Mouse (Mus musculus) urinary bladder, postnatal 25 days (tissue): Measurements from ENCODE around the gene Ephx4.
"Not testable (repeated sequence)": the region's sequence is repeated elsewhere in the genome, so short reads cannot be mapped to it uniquely, and the experiment has no call there.

Source experiments
- DNase-seq: peaks from one replicate; pipeline ENCODE4 v3.0.0; 2022; ENCODE audit warnings: low spot score

The Ephx4 gene

DNA sequence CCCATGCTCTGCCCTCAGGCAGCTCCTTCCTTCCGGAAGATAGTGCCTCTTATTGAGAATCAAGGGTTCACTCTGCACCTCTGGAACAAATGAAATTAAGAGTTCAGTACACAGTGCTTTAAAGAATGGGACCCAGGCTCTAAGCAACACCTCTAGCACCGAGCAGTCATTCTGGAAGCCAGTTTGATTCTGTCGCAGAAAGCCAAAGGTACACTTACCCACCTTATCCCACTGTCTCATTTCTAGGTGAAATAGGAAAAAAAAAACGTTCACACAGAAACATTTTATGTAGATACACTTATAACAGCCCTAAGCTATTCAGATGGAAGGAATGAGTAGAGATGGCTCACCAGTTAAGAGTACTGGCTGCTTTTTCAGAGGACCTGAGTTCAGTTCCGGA is at the start of gene Ephx4:
TSS of gene Ephx4 (plus strand) at position 301 of the 400 bp plus-strand sequence.
- no peak for DNase-seq

DNA sequence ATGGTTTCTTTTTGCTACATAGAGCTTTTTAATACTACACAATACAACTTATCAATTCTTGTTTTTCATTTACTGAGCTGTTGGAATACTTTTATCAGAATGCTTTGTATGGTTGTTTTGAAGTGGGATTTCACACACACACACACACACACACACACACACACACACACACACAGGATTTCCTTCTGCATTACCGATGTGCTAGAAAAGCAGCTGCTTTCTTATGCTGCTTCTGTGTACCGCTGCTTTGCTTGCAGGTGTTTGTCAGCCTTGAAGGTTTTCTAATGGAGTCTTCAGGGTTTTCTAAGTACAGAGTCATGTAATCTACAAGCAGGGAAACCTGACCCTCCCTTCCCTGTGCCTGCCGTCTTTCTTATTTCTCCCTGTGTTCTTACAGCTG is 48.6 kb upstream of the Ephx4 start:
- no peak for DNase-seq

DNA sequence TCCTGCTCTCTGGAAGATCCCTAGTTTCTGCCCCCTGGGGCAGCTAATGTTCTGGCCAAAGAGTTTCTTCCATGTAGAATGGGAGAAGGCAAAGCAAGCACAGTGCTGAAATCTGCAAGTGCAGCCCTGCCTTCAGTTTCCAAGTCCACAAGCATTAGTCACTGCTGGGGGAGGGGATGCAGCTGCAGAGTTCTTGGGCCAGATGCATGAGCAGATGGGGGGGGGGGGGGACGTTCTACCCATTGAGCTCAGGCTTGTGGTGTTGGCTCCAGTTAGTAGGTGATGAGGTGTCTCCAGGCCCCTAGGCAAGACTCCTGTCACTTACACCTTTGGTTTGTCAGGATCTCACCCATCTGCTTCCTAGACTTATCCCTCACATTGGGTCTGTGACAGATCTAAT is 46.7 kb upstream of the Ephx4 start:
- no peak for DNase-seq

DNA sequence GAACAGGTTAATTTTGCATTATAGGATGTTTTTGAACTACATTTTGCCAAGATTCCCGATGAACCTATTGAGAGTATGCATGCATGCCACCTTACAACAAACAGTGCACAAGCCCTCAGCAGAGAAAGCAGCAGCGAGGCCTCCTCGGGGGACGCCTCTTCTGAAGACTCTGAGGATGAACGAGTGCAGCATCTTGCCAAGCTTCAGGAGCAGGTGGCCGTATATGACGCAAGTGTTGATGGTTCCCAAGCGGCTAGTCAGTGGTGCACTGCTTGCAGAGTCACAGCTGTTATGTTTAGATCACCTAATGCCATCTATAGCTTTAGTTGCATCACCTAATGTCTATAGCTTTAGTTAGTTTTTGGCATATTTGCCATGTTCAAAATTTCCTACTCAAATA is 44.8 kb upstream of the Ephx4 start:
- DNase-seq: no peak

DNA sequence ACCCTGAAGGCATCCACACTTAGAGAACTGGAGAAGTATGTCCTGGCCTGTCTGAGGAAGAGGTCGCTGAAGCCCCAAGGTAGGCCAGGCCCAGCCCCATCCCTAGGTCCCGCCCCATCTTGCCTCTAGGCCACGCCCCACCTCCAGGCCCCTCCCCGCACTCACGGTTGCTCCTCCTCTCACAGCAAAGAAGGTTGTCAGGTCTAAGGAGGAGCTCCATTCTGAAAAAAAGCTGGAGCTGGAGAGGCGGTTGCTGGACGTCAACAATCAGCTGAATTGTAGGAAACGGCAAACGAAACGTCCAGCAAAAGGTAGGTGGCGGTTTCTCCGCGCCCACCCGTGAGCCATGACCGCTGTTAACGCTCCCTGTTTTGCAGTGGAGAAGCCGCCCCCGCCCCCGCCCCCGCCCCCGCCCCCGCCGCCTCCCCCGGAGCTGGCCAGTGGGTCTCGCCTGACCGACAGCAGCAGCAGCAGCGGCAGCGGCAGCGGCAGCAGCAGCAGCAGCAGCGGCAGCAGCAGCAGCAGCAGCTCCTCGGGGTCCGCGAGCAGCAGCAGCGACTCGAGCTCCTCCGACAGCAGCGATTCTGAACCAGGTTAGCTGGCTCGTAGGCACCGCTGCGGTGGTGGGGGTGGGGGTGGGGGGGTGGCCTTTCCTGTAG is 43.0 kb upstream of the Ephx4 start:
- DNase-seq: peak; percentile 79

DNA sequence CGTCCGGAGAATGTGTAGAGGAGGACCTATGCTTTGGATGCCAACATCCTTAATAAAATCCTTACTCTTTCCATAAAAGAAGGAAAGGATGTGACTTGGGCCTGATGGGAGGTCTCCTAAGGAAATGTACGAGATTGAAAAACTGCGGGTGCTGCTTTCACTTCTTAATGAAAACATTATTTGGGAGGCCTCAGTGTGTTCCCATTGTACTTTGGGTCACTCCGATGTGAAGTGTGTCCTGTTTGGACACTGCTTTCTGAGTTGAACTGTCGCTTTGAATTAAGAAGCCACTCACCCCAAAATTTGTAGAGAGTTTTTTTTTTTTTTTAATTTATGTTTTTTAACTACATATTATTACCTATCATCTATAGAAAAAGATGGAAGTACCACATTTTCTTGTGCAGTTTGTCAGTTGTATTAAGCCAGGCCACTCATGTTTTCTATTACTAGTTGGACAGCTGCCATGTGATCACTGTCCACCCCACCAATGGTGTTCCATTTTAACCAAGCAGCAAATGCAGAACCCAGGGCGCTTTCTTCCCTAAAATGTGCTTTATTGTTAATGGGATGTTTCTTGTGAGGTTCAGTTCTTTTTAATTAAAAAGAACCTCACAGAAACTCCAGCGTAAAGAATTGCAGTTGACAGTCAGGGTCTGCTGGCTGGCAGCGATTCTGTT is 42.3 kb upstream of the Ephx4 start:
- DNase-seq: no peak

DNA sequence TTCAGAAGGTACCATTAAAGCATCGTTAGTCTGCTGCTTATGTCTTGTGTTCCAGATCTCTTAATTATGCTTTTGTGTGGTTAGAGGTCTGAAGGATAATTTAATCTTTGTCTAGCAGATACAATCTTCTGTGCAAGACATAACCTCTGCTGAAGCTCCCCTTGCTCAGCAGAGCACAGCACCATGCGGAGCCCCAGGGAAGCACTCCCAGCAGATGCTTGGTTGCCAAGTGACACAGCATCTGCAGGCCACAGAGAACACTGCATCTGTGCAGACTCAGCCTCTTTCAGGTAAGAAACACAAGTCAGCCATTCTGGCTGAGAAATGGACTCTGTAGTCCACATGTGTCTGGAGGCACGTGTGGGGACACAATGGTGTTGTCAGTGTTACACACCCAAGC is 32.5 kb upstream of the Ephx4 start:
- no peak for DNase-seq

DNA sequence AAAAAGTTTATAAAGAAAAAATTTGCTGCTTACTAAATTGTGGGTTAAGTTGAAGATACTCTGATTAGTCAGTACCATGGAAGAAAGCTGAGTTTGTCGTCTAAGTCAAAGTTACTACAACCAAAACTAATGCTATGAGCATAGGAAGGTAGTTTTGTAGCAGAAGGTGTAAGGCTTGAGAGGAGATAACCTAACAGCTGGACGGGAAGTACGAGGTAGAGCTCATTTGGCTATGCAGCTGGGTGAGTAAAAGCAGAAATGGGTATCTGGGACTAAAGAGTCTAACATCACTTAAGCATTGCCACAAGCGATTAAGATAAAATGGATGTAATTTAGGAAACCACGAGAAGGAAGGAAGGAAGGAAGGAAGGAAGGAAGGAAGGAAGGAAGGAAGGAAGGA is 31.2 kb upstream of the Ephx4 start:
- DNase-seq: no peak

DNA sequence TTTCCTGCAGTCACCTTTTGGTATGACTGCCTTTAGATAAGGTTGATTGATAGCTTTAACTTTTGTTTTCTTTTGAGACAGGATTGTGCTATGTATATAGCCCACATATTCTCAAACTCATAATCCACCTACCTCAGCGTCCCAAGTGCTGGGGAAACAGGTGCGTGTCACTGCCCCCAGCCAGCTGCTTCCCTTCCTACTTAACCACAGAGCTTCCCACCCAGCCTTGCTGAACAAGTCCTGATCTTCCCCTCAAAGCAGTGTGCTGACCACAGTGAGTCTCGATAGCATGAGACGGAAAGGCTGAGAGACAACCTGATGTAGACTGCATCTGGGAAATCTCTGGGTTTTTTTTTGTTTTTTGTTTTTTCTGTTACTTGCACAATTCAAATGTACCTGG is 29.3 kb upstream of the Ephx4 start:
- DNase-seq: no peak

DNA sequence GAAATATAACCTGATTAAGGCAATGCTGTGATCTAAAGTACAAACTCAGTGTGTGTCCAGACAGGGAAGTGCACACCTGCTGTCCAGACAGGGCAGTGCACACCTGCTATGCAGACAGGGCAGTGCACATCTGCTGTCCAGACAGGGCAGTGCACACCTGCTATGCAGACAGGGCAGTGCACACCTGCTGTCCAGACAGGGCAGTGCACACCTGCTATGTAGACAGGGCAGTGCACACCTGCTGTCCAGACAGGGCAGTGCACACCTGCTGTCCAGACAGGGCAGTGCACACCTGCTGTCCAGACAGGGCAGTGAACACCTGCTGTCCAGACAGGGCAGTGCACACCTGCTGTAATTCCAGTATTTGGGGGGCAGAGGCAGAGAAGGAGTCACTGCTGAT is 16.1 kb upstream of the Ephx4 start:
- DNase-seq: not testable (repeated sequence)

DNA sequence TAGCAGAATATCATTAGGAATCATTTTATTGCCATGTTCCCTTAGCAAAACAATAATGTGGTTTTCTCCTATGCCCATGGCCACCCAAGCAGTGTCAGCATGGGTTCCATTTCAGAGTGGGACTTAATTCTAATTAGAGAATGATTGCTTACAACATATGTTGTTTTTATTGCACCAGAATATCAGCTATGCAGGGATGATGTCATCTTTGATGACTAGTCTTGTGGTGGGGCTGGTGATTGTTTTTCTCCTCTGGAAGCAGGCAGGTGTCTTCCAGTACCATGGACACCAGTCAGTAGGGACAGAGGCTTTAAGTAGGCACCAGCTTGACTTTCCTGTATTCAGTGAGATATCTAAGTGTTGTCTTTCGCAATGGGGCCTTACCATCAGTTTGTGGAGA is 14.7 kb upstream of the Ephx4 start:
- DNase-seq: no peak

DNA sequence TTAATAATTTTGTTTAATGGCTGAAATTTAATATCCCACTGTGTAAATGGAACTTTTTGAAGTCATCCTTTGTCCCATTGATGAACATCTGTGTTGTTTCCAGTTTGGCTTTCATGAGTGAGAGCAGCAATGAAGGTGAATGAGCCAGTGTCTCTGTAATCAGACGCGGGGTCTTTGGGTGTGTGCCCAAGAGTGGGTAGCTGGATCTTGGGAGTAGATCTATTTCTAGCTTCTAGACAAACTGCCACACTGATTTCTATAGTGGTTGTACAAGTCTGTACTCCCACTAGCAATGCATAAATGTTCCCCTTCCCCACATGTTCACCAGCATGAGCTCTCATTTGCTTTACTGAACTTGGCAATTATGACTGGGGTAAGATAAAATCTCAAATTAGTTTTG is 13.2 kb upstream of the Ephx4 start:
- no peak for DNase-seq

DNA sequence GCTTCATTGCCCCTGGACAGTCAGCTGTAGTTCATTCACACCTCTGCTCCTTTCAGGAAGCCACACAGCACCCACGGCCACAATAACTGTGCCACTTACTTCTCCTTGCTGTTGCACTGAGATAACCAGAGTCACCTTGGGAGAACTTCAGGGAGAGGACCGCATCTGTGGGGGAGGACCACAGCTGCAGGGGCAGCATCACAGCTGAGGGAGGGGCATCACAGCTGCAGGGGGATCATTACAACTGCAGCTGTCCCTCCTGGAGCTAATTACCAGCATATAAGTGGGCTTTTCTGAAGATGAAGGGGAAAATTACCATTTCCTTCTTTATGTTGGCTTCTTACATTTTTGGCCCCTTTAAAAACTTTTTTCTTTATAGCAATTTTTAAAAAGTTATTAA is 8.1 kb upstream of the Ephx4 start:
- no peak for DNase-seq

DNA sequence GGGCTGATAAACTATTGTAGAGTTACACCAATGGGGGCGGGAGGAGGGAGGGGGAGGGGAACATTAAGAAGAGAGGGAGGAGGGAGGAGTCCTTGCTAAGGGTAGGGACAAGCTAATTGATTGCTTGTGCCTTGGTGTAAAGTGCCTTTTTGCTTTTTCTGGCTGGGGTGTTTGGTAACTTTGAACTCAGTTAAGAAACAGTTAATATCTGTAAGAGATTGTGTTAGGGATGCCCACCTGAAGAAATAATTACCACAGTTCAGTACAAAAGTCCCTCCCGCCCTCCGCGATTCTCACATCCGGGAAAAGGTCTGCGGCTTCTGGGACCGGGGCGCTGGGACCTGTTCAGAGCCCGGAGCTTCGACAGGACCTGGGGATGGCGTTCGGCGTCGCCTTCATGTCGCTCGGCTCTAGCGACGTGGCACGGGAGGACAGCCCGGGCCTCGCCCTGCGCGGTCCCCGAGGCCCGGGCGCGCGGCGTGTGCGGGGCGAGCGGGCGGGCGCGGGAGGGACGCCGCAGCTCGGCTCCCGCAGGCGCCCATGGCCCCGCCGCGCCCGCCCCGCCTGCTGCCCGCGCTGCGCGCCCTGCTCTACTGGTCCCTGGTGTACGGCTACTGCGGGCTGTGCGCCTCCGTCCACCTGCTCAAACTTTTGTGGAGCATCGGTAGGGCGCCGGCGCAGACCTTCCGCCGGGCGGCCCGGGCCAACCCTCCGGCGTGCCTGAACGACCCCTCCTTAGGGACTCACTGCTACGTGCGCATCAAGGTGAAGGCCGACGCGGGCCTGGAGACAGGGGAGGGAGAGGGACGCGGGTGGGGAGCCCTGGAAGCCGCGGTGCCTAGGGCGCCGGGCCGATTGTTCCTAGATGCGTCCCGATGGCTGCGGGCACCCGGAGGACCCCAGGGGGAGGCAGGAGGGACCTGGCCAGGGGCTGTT is 743 bp downstream of the Ephx4 start:
- DNase-seq: peak; percentile 6

DNA sequence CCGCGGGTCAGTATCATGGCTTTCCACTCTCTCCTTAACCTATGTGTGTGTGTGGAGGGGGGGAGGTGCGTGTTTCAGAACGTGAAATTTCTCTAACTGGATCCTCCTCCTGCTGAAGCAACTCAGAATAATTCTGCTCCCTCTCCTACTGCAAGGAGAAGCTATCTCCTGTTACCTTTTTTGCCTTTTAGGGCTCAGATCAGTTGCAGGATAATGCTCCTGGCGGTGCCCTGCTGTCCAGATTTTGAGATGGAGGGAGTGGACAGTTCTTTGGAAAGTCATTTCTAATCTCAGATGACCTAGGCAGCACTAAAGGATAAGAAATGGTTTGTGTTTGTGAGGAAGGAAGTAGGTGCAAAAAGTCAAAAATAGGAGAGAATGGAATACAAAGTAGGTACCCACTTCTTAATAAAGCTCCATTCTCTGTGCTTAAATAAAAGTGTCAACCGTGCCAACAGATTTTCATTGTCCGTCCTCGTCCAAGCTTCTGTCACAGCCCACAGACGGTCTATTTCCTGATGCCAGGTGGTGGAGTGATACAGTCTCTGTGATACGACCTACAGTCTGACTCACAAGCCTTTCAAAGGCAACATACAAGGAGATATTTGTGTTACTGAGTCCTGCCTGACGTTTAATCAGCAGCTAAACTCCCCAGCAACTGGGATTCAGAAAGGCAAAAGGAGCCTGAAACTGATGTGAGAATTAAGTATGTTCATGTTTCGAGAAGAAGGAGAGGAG is 1.6 kb downstream of the Ephx4 start:
- no peak for DNase-seq

DNA sequence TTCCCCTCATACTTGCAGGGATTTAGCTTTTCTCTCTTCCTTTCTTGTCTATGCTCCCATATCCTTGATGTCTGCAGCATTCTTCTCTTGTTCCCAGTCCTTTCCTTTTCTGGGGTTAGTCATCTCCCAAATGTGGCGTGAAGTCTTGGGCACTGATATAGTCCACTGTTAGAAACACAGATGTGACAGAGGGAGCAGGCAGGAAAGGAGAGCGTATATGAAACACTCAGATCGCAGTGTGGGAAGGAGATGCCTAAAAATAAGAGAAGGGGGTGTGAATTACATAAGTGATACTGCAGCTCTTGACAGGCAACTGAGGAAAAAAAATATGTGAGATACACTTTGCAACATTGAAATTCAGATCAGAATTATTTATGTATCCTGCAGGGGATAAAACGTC is 2.8 kb downstream of the Ephx4 start:
- no peak for DNase-seq

DNA sequence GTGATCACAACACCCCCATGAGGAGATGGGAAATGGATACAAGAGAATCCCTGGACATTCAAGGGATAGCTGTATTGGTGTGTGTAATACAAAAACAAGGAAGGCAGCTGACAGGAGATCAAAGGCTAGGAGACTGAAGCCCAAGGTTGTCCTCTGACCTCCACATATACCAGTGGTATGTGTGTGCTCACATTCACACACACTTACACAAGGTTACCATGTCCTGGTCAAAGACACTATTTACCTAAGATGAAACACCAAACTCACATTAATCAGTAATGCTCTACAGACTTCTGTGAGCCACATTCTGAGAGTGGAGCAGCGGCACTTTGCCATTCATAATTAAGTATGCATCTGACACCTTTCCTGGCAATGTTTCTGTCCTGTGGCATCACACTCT is 7.8 kb downstream of the Ephx4 start:
- DNase-seq: no peak

DNA sequence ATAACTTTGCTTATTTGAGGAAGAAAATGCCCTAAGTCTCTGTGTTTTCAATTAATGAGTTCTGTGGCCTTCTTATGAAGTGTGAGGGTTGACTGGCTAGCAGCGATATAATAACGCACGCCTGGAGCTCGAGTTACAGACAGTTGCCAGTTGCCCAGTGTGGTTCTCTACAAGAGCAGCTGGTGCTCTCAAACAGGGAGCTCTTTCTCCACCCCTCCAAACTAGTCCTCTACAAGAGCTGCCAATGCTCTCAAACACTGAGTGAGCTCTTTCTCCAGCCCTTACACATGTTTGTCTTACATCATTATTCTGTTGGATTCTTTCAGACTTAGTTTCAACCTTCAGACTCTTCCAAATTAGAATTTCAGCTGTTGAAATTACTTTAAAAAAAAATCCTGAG is 8.8 kb downstream of the Ephx4 start:
- DNase-seq: no peak

DNA sequence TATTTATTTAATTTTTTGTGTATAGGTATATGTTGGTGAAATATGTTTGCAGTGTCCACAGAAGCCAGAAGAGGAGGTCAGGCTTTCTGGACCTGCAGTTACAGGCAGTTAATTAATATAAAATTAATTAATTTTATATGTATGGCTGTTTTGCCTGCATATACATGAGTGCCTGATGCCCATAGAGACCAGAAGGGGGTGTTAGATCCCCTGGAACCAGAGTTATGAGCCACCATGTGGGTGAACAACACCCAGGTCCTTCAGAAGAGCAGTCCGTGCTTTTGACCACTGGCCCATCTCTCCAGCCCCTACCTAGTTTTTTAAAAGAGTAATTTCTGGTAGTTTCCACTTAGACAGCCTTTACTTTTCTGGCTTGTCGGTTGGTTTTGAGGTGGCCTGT is 9.7 kb downstream of the Ephx4 start:
- DNase-seq: no peak

DNA sequence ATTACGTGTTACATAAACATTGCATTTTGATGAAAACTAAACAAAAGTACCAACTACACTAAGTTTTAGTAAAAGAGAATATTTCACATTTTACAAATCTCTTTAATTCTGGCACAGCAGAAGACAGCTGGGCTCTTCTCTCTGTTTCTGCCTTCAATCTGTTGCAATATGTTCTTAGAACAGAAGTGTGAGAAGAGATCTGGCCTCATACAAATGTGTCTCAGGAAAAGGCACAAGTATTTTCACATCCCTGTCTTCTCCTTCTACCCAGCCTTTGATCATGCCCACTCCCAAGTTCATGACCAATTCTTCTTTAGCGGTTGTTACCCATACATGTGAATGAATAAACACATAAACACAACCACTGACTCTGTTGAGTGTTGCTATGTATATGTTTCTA is 12.6 kb downstream of the Ephx4 start:
- no peak for DNase-seq

DNA sequence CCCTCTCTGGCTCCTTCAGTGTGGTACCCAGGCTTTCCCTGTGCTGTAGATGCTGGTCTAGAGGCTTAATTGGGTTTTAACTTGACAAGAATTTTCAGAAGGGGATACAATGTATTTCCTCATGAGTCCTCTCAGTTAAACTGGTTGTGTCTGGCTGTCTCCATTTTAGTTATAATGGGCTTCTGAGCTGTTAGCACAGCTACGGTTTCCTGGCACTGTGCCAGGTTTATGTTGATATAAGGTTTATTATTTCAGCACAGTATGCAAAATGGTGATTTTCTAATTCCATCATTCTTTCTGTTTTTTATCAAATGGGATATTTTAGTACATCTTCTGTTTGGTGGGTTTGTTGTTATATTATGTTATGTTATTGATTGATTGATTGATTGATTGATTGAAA is 19.1 kb downstream of the Ephx4 start:
- no peak for DNase-seq

DNA sequence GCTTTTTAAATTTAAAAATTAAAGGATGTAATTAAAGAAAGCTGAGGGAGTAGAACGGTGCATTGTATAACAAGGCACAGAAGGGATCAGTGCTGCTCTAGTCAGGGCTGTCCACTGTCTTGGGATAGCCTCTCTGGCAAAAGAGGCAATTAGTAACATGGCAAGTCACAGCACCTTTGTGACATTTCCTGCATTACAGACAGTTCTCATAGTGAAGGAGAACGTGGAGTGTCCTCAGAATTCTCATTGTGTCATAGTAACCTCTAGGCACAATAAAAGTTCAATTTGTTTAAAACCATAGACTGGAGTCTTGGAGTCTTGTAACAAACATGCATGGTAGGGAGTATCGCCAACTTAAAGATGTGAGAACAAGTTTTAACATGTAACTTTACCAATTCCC is 28.7 kb downstream of the Ephx4 start, which contains the start of gene Lpcat2b:
TSS of gene Lpcat2b (plus strand) at position 301 of the 400 bp plus-strand sequence.
- no peak for DNase-seq
